Mouse (Mus musculus): ENCODE measurements around the gene Use1. TPM values are rescaled to one million over a fixed set of nuclear protein-coding genes. Genes with fewer than 3 reads are reported as not detected.

The Use1 gene
- polyA plus RNA-seq, 1 experiment from 2014 or later: 69.3 TPM

- WGBS: 85% methylated on average over 1 of the region's 1 CpGs
- Histone ChIP-seq H3K9me3 (ENCODE audit: control insufficient read depth, low read length) (no peaks in the 10 kb centered on the region), H3K9ac (ENCODE audit: low read length) (no peak overlapping the region), H3K27me3 (ENCODE audit: control insufficient read depth, insufficient read depth, low read length) (no peaks in the 10 kb centered on the region), H3K4me1 (replicated peaks; ENCODE audit: control insufficient read depth, insufficient read depth, low read length) (no peaks in the 10 kb centered on the region), H3K4me3 (ENCODE audit: low read depth, low read length) (no peak overlapping the region), H3K36me3 (ENCODE audit: control insufficient read depth, insufficient read depth, low read length) (peaks cover under 1% of the 10 kb centered on the region; the same call in 1 of the 2 replicates), H3K4me2 (ENCODE audit: low read depth, low read length, severe bottlenecking) (no peak overlapping the region), H3K27ac (ENCODE audit: low read depth, low read length) (no peak overlapping the region)
- ATAC-seq (replicated peaks; ENCODE audit: low FRiP score): no peak
- DNase-seq (ENCODE audit: low spot score): no peak
Observed at GRCm38 (mm10) chr8:71351520-71351919, 15.1 kb upstream of the Use1 start.

- Histone ChIP-seq H3K4me2 (ENCODE audit: low read depth, low read length, severe bottlenecking) (no peak overlapping the region), H3K4me3 (ENCODE audit: low read depth, low read length) (no peak overlapping the region), H3K9ac (ENCODE audit: low read length) (no peak overlapping the region), H3K36me3 (ENCODE audit: control insufficient read depth, insufficient read depth, low read length) (peaks cover 5% of the 10 kb centered on the region; the same call in 1 of the 2 replicates), H3K27me3 (ENCODE audit: control insufficient read depth, insufficient read depth, low read length) (no peaks in the 10 kb centered on the region), H3K4me1 (replicated peaks; ENCODE audit: control insufficient read depth, insufficient read depth, low read length) (no peaks in the 10 kb centered on the region), H3K27ac (ENCODE audit: low read depth, low read length) (no peak overlapping the region), H3K9me3 (ENCODE audit: control insufficient read depth, low read length) (no peaks in the 10 kb centered on the region)
- DNase-seq (ENCODE audit: low spot score) (no peak), ATAC-seq (replicated peaks; ENCODE audit: low FRiP score) (no peak)
- WGBS: 87% methylated on average over 3 of the region's 3 CpGs
Observed at GRCm38 (mm10) chr8:71358026-71358425, 8.6 kb upstream of the Use1 start.

- WGBS: 61% methylated on average over 17 of the region's 17 CpGs
- no peaks in the 10 kb centered on the region for H3K9me3 ChIP-seq (ENCODE audit: control insufficient read depth, low read length)
- ATAC-seq (replicated peaks; ENCODE audit: low FRiP score) (no peak; the same call in 1 of the 2 replicates), DNase-seq (ENCODE audit: low spot score) (no peak)
- H3K4me2 ChIP-seq (ENCODE audit: low read depth, low read length, severe bottlenecking): peak overlapping the region; percentile 60
- peaks cover 9% of the 10 kb centered on the region; the same call in 1 of the 2 replicates for H3K4me1 ChIP-seq (replicated peaks; ENCODE audit: control insufficient read depth, insufficient read depth, low read length)
- no peaks in the 10 kb centered on the region for H3K27me3 ChIP-seq (ENCODE audit: control insufficient read depth, insufficient read depth, low read length)
- H3K36me3 ChIP-seq (ENCODE audit: control insufficient read depth, insufficient read depth, low read length): no peaks in the 10 kb centered on the region; the same call in 1 of the 2 replicates
- peak overlapping the region; percentile 59 for H3K4me3 ChIP-seq (ENCODE audit: low read depth, low read length)
- H3K9ac ChIP-seq (ENCODE audit: low read length): peak overlapping the region; percentile 63
- H3K27ac ChIP-seq (ENCODE audit: low read depth, low read length): peak overlapping the region; percentile 39; the same call in 1 of the 2 replicates
Observed at GRCm38 (mm10) chr8:71367529-71368176, 1.0 kb downstream of the Use1 start.

GRCm38 (mm10) chr8:71368366-71368765, 1.7 kb downstream of the Use1 start:
- Histone ChIP-seq H3K9ac (ENCODE audit: low read length) (no peak overlapping the region), H3K9me3 (ENCODE audit: control insufficient read depth, low read length) (no peaks in the 10 kb centered on the region), H3K4me2 (ENCODE audit: low read depth, low read length, severe bottlenecking) (no peak overlapping the region), H3K27ac (ENCODE audit: low read depth, low read length) (no peak overlapping the region), H3K4me3 (ENCODE audit: low read depth, low read length) (no peak overlapping the region), H3K27me3 (ENCODE audit: control insufficient read depth, insufficient read depth, low read length) (no peaks in the 10 kb centered on the region), H3K4me1 (replicated peaks; ENCODE audit: control insufficient read depth, insufficient read depth, low read length) (peaks cover 9% of the 10 kb centered on the region; the same call in 1 of the 2 replicates), H3K36me3 (ENCODE audit: control insufficient read depth, insufficient read depth, low read length) (no peaks in the 10 kb centered on the region; the same call in 1 of the 2 replicates)
- ATAC-seq (replicated peaks; ENCODE audit: low FRiP score): no peak
- DNase-seq (ENCODE audit: low spot score): no peak

- peaks cover 9% of the 10 kb centered on the region; the same call in 1 of the 2 replicates for H3K4me1 ChIP-seq (replicated peaks; ENCODE audit: control insufficient read depth, insufficient read depth, low read length)
- no peak overlapping the region for H3K9ac ChIP-seq (ENCODE audit: low read length)
- no peaks in the 10 kb centered on the region; the same call in 1 of the 2 replicates for H3K36me3 ChIP-seq (ENCODE audit: control insufficient read depth, insufficient read depth, low read length)
- H3K27me3 ChIP-seq (ENCODE audit: control insufficient read depth, insufficient read depth, low read length): no peaks in the 10 kb centered on the region
- no peak overlapping the region for H3K4me3 ChIP-seq (ENCODE audit: low read depth, low read length)
- H3K27ac ChIP-seq (ENCODE audit: low read depth, low read length): no peak overlapping the region
- H3K9me3 ChIP-seq (ENCODE audit: control insufficient read depth, low read length): no peaks in the 10 kb centered on the region
- H3K4me2 ChIP-seq (ENCODE audit: low read depth, low read length, severe bottlenecking): no peak overlapping the region
- no peak for ATAC-seq (replicated peaks; ENCODE audit: low FRiP score)
- no peak for DNase-seq (ENCODE audit: low spot score)
- 92% methylated on average over 10 of the region's 10 CpGs for WGBS
Observed at GRCm38 (mm10) chr8:71369040-71369718, 2.5 kb downstream of the Use1 start.

- no peak for ATAC-seq (replicated peaks; ENCODE audit: low FRiP score)
- no peak overlapping the region; the same call in 1 of the 2 replicates for H3K27ac ChIP-seq (ENCODE audit: low read depth, low read length)
Observed at GRCm38 (mm10) chr8:71370711-71371235, 4.1 kb downstream of the Use1 start.

GRCm38 (mm10) chr8:71371236-71371848, 4.7 kb downstream of the Use1 start, which contains the start of gene Ocel1:
TSS of gene Ocel1 (plus strand) at chr8:71371298.
- ATAC-seq (replicated peaks; ENCODE audit: low FRiP score) (peak; percentile 87), DNase-seq (ENCODE audit: low spot score) (peak; percentile 98)
- Histone ChIP-seq H3K27ac (ENCODE audit: low read depth, low read length) (peak within 1 kb of the TSS; percentile 53; the same call in 1 of the 2 replicates), H3K9ac (ENCODE audit: low read length) (peak within 1 kb of the TSS; percentile 51), H3K4me2 (ENCODE audit: low read depth, low read length, severe bottlenecking) (peak within 1 kb of the TSS; percentile 42), H3K36me3 (ENCODE audit: control insufficient read depth, insufficient read depth, low read length) (no peaks in the 10 kb centered on the region; the same call in 1 of the 2 replicates), H3K9me3 (ENCODE audit: control insufficient read depth, low read length) (no peaks in the 10 kb centered on the region), H3K27me3 (ENCODE audit: control insufficient read depth, insufficient read depth, low read length) (no peaks in the 10 kb centered on the region), H3K4me1 (replicated peaks; ENCODE audit: control insufficient read depth, insufficient read depth, low read length) (peaks cover 19% of the 10 kb centered on the region), H3K4me3 (ENCODE audit: low read depth, low read length) (peak within 1 kb of the TSS; percentile 71)
- under 1% methylated on average over 68 of the region's 68 CpGs for WGBS

More at GRCm38 (mm10) chr8:71370711-71371235, 4.1 kb downstream of the Use1 start:
- H3K9ac ChIP-seq (ENCODE audit: low read length): peak overlapping the region; percentile 51
- no peaks in the 10 kb centered on the region for H3K9me3 ChIP-seq (ENCODE audit: control insufficient read depth, low read length)
- DNase-seq (ENCODE audit: low spot score): no peak
- H3K4me3 ChIP-seq (ENCODE audit: low read depth, low read length): peak overlapping the region; percentile 71
- no peaks in the 10 kb centered on the region for H3K27me3 ChIP-seq (ENCODE audit: control insufficient read depth, insufficient read depth, low read length)
- 21% methylated on average over 5 of the region's 5 CpGs for WGBS
- H3K4me2 ChIP-seq (ENCODE audit: low read depth, low read length, severe bottlenecking): peak overlapping the region; percentile 42
- H3K4me1 ChIP-seq (replicated peaks; ENCODE audit: control insufficient read depth, insufficient read depth, low read length): peaks cover 15% of the 10 kb centered on the region
- no peaks in the 10 kb centered on the region; the same call in 1 of the 2 replicates for H3K36me3 ChIP-seq (ENCODE audit: control insufficient read depth, insufficient read depth, low read length)

- Histone ChIP-seq H3K9ac (ENCODE audit: low read length) (no peak overlapping the region), H3K9me3 (ENCODE audit: control insufficient read depth, low read length) (no peaks in the 10 kb centered on the region), H3K27ac (ENCODE audit: low read depth, low read length) (no peak overlapping the region), H3K36me3 (ENCODE audit: control insufficient read depth, insufficient read depth, low read length) (no peaks in the 10 kb centered on the region; the same call in 1 of the 2 replicates), H3K4me1 (replicated peaks; ENCODE audit: control insufficient read depth, insufficient read depth, low read length) (peaks cover 22% of the 10 kb centered on the region), H3K4me2 (ENCODE audit: low read depth, low read length, severe bottlenecking) (no peak overlapping the region), H3K27me3 (ENCODE audit: control insufficient read depth, insufficient read depth, low read length) (no peaks in the 10 kb centered on the region), H3K4me3 (ENCODE audit: low read depth, low read length) (no peak overlapping the region)
- 88% methylated on average over 12 of the region's 12 CpGs for WGBS
- DNase-seq (ENCODE audit: low spot score) (no peak), ATAC-seq (replicated peaks; ENCODE audit: low FRiP score) (no peak)
Observed at GRCm38 (mm10) chr8:71372427-71372826, 5.8 kb downstream of the Use1 start.

All from forebrain, embryonic 11.5 days (tissue).